Mouse (Mus musculus) cortical plate, adult 2 months (tissue): ENCODE data around the gene Rasa3. TPM values are rescaled to one million over a fixed set of nuclear protein-coding genes. Genes with fewer than 3 reads are reported as not detected.

Experiments used
- H3K27ac ChIP-seq: fragments of 200-500 bp; 2 replicates; pipeline ENCODE4 v1.5.1; 2012; ENCODE audit warnings: low read length, control low read depth, inconsistent platforms; ENCODE audit not compliant: insufficient read depth
- H3K4me1 ChIP-seq: fragments of 200-500 bp; 2 replicates; pipeline ENCODE4 v1.6.1; 2011; ENCODE audit warnings: low read length; ENCODE audit not compliant: control insufficient read depth, insufficient read depth
- H3K4me3 ChIP-seq: fragments of 200-500 bp; 2 replicates; pipeline ENCODE4 v1.5.1; 2011; ENCODE audit warnings: mild to moderate bottlenecking, low read length, control low read depth; ENCODE audit not compliant: insufficient read depth
- CTCF ChIP-seq: fragments of 200-500 bp; IDR thresholded peaks from 2 replicates; pipeline ENCODE4 v1.5.1; 2011; ENCODE audit warnings: mild to moderate bottlenecking, control low read depth, low read length; ENCODE audit not compliant: insufficient read depth; ENCODE audit errors: extremely low read depth
- POLR2A ChIP-seq: fragments of 200-500 bp; IDR thresholded peaks from 2 replicates; pipeline ENCODE4 v1.6.1; 2011; ENCODE audit warnings: mild to moderate bottlenecking, low read length, control low read depth; ENCODE audit not compliant: insufficient read depth; ENCODE audit errors: extremely low read depth
- polyA plus RNA-seq: library from polyadenylated mRNA; depleted of rRNA; stranded (reverse); fragments of >200 nt; gene quantifications from 2 replicates; pipeline ENCODE4 v1.2.3, GENCODE M21; 2012

Gene Rasa3
- polyA plus RNA-seq, 1 experiment, result 52.4 TPM

GRCm38 (mm10) chr8:13548831-13549230 is 128.6 kb downstream of the Rasa3 start:
- no peak for TF ChIP-seq POLR2A
- TF ChIP-seq CTCF, result no peak
- Histone ChIP-seq H3K27ac (no peak overlapping the region), H3K4me1 (peaks cover 3% of the 10 kb centered on the region; the same call in 1 of the 2 replicates), H3K4me3 (no peak overlapping the region)

GRCm38 (mm10) chr8:13548235-13548634 is 129.2 kb downstream of the Rasa3 start:
- TF ChIP-seq CTCF, result peak; percentile 55
- TF ChIP-seq POLR2A, result no peak
- no peak overlapping the region for H3K4me3 ChIP-seq
- H3K27ac ChIP-seq, result no peak overlapping the region
- peaks cover 3% of the 10 kb centered on the region; the same call in 1 of the 2 replicates for H3K4me1 ChIP-seq

- Histone ChIP-seq H3K4me1 (peaks cover 5% of the 10 kb centered on the region; the same call in 1 of the 2 replicates), H3K27ac (no peak overlapping the region), H3K4me3 (no peak overlapping the region)
- TF ChIP-seq CTCF (no peak), POLR2A (no peak)
These were observed 131.0 kb downstream of the Rasa3 start for GRCm38 (mm10) chr8:13546421-13546820.

GRCm38 (mm10) chr8:13541526-13541925 is 135.9 kb downstream of the Rasa3 start:
- TF ChIP-seq POLR2A, result no peak
- TF ChIP-seq CTCF, result no peak
- no peak overlapping the region for H3K4me3 ChIP-seq
- H3K27ac ChIP-seq, result no peak overlapping the region
- peaks cover 3% of the 10 kb centered on the region for H3K4me1 ChIP-seq

GRCm38 (mm10) chr8:13540122-13540521 is 137.3 kb downstream of the Rasa3 start:
- Histone ChIP-seq H3K4me3 (no peak overlapping the region), H3K4me1 (peaks cover 3% of the 10 kb centered on the region), H3K27ac (no peak overlapping the region)
- TF ChIP-seq POLR2A (no peak), CTCF (no peak)

- Histone ChIP-seq H3K27ac (no peak overlapping the region), H3K4me3 (no peak overlapping the region), H3K4me1 (peaks cover 3% of the 10 kb centered on the region)
- TF ChIP-seq CTCF (no peak), POLR2A (no peak)
These were observed 138.6 kb downstream of the Rasa3 start for GRCm38 (mm10) chr8:13538821-13539220.

- no peak overlapping the region for H3K27ac ChIP-seq
- H3K4me3 ChIP-seq, result no peak overlapping the region
- no peak for TF ChIP-seq CTCF
- H3K4me1 ChIP-seq, result peaks cover 3% of the 10 kb centered on the region
These were observed 140.3 kb downstream of the Rasa3 start for GRCm38 (mm10) chr8:13537102-13537501.

- Histone ChIP-seq H3K4me3 (no peak overlapping the region), H3K27ac (no peak overlapping the region), H3K4me1 (peaks cover 3% of the 10 kb centered on the region)
- TF ChIP-seq CTCF (no peak), POLR2A (no peak)
These were observed 144.3 kb downstream of the Rasa3 start for GRCm38 (mm10) chr8:13533123-13533522.

- Histone ChIP-seq H3K4me3 (no peak overlapping the region), H3K27ac (no peak overlapping the region), H3K4me1 (peaks cover 2% of the 10 kb centered on the region; the same call in 1 of the 2 replicates)
- TF ChIP-seq POLR2A (no peak), CTCF (no peak)
These were observed 145.7 kb downstream of the Rasa3 start for GRCm38 (mm10) chr8:13531602-13532171.

GRCm38 (mm10) chr8:13530941-13531340 is 146.5 kb downstream of the Rasa3 start:
- Histone ChIP-seq H3K4me1 (peaks cover 2% of the 10 kb centered on the region; the same call in 1 of the 2 replicates), H3K27ac (no peak overlapping the region), H3K4me3 (no peak overlapping the region)
- TF ChIP-seq CTCF (no peak), POLR2A (no peak)
